Mouse (Mus musculus): ENCODE measurements at regions not wholly inside any gene's neighbourhood (a gene's known extent, or its start where the extent isn't known, plus 50 kb on each side); places are given as distances from the start of the nearest gene placed in this dataset.
A peak's percentile ranks its signal among the peaks of the same experiment; 100 is the strongest.

GRCm38 (mm10) chr3:80631391-80631790 is 171.2 kb downstream of the Gria2 start:
- no peak for DNase-seq (ENCODE audit: low read depth, low spot score)

- no peak for DNase-seq (ENCODE audit: low read depth, low spot score)
Observed at GRCm38 (mm10) chr3:80610414-80610813, 192.2 kb downstream of the Gria2 start.

GRCm38 (mm10) chr3:80608467-80608866 is 194.2 kb downstream of the Gria2 start:
- peak; percentile 5 for DNase-seq (ENCODE audit: low read depth, low spot score)

GRCm38 (mm10) chr3:80607809-80608208 is 194.8 kb downstream of the Gria2 start:
- no peak for DNase-seq (ENCODE audit: low read depth, low spot score)

GRCm38 (mm10) chr3:80597549-80597948 is 205.1 kb downstream of the Gria2 start:
- no peak for DNase-seq (ENCODE audit: low read depth, low spot score)

- no peak for DNase-seq (ENCODE audit: low read depth, low spot score)
Observed at GRCm38 (mm10) chr3:80567514-80567913, 235.1 kb downstream of the Gria2 start.

GRCm38 (mm10) chr3:80566236-80566635 is 236.4 kb downstream of the Gria2 start:
- DNase-seq (ENCODE audit: low read depth, low spot score) = no peak

- no peak for DNase-seq (ENCODE audit: low read depth, low spot score)
Observed at GRCm38 (mm10) chr3:80546151-80546695, 256.4 kb downstream of the Gria2 start.

- no peak for DNase-seq (ENCODE audit: low read depth, low spot score)
Observed at GRCm38 (mm10) chr3:80543783-80544182, 258.9 kb downstream of the Gria2 start.

- no peak for DNase-seq (ENCODE audit: low read depth, low spot score)
Observed at GRCm38 (mm10) chr3:80541382-80541781, 261.3 kb downstream of the Gria2 start.

- no peak for DNase-seq (ENCODE audit: low read depth, low spot score)
Observed at GRCm38 (mm10) chr3:80533706-80534349, 268.8 kb downstream of the Gria2 start.

- DNase-seq (ENCODE audit: low read depth, low spot score) = no peak
Observed at GRCm38 (mm10) chr3:80514026-80514425, 288.6 kb downstream of the Gria2 start.

- DNase-seq (ENCODE audit: low read depth, low spot score) = no peak
Observed at GRCm38 (mm10) chr3:80509185-80509584, 293.4 kb downstream of the Gria2 start.

GRCm38 (mm10) chr3:80506701-80507100 is 295.9 kb downstream of the Gria2 start:
- no peak for DNase-seq (ENCODE audit: low read depth, low spot score)

- no peak for DNase-seq (ENCODE audit: low read depth, low spot score)
Observed at GRCm38 (mm10) chr3:80501117-80501516, 301.5 kb downstream of the Gria2 start.

- DNase-seq (ENCODE audit: low read depth, low spot score) = no peak
Observed at GRCm38 (mm10) chr3:80496556-80496955, 306.1 kb downstream of the Gria2 start.

- no peak for DNase-seq (ENCODE audit: low read depth, low spot score)
Observed at GRCm38 (mm10) chr3:80484168-80484833, 318.3 kb downstream of the Gria2 start.

GRCm38 (mm10) chr3:80478676-80479075 is 324.0 kb downstream of the Gria2 start:
- DNase-seq (ENCODE audit: low read depth, low spot score) = no peak

GRCm38 (mm10) chr3:80473686-80474085 is 328.9 kb downstream of the Gria2 start:
- no peak for DNase-seq (ENCODE audit: low read depth, low spot score)

All from ZHBTc4 (cell line).